Mouse (Mus musculus) kidney, postnatal 0 days (tissue): ENCODE measurements at regions not wholly inside any gene's neighbourhood (a gene's known extent, or its start where the extent isn't known, plus 50 kb on each side); places are given as distances from the start of the nearest gene placed in this dataset.
"Not testable (repeated sequence)": the region's sequence is repeated elsewhere in the genome, so short reads cannot be mapped to it uniquely, and the experiment has no call there.

ENCODE experiments used
- ATAC-seq: fragments of 200-750 bp; cut with Nextera tagmentation; replicated peaks from 2 replicates; pipeline ENCODE4 v1.8.0; 2017; ENCODE audit warnings: low read depth, moderate number of reproducible peaks, moderate TSS enrichment, moderate library complexity; ENCODE audit not compliant: low FRiP score
- DNase-seq: peaks from one replicate; pipeline ENCODE4 v3.0.0-alpha.2; 2016; ENCODE audit warnings: low spot score
- H3K27ac ChIP-seq: fragments of 300-500 bp; sonication (generic); 2 replicates; pipeline ENCODE4 v1.5.1; 2014; ENCODE audit warnings: mild to moderate bottlenecking
- H3K27me3 ChIP-seq: fragments of 300-500 bp; sonication (generic); 2 replicates; pipeline ENCODE4 v1.6.1; 2014; ENCODE audit warnings: low read length, mixed read lengths; ENCODE audit not compliant: insufficient read depth
- H3K36me3 ChIP-seq: fragments of 300-500 bp; sonication (generic); 2 replicates; pipeline ENCODE4 v1.6.1; 2014; ENCODE audit warnings: low read length, mixed read lengths; ENCODE audit not compliant: insufficient read depth
- H3K4me1 ChIP-seq: fragments of 300-500 bp; sonication (generic); replicated peaks from 2 replicates; pipeline ENCODE4 v1.6.1; 2014; ENCODE audit warnings: antibody characterized with exemption, low read length, mixed read lengths; ENCODE audit not compliant: insufficient read depth
- H3K4me2 ChIP-seq: fragments of 300-500 bp; sonication (generic); 2 replicates; pipeline ENCODE4 v1.6.1; 2014; ENCODE audit warnings: mild to moderate bottlenecking, low read length, moderate library complexity, mixed read lengths
- H3K4me3 ChIP-seq: fragments of 300-500 bp; sonication (generic); replicated peaks from 2 replicates; pipeline ENCODE4 v1.5.1; 2014; ENCODE audit warnings: low read depth, low read length
- H3K9ac ChIP-seq: fragments of 300-500 bp; sonication (generic); 2 replicates; pipeline ENCODE4 v1.6.1; 2014; ENCODE audit warnings: low read depth, low read length
- H3K9me3 ChIP-seq: fragments of 300-500 bp; sonication (generic); replicated peaks from 2 replicates; pipeline ENCODE4 v1.6.1; 2016; ENCODE audit warnings: low read length, inconsistent platforms, mixed read lengths
- CTCF ChIP-seq: IDR thresholded peaks from 2 replicates; pipeline ENCODE4 v1.5.1; 2016; ENCODE audit warnings: antibody characterized with exemption, low read depth, mild to moderate bottlenecking, moderate library complexity
- WGBS: fragments of 180-500 bp; shearing (Covaris S2); extraction: QIAGEN DNeasy Blood & Tissue Kit; methylation state at CpG from one replicate; pipeline ENCODE4 v1.1.7; 2014; 5-methylcytosine and 5-hydroxymethylcytosine counted together

DNA sequence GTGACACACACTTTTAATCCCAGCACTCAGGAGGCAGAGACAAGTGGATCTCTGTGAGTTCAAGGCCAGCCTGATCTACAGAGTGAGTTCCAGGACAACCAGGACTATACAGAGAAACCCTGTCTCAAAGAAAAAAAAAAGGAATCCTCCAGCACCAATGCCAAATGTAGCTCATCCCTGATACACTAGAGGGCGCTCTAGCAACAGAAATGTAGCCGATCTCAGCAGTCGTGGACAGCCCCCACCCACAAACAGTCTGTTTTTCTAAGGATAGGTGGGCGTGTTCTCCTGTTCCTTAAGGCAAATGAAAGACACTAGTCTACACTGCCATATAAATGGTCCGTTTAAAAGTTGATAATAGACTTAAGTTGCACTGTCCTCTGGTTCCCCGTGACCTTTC is 2447.9 kb upstream of the Gm8797 start:
- not testable (repeated sequence) for H3K9me3 ChIP-seq, H3K27me3 ChIP-seq, H3K9ac ChIP-seq, H3K4me3 ChIP-seq, H3K4me1 ChIP-seq, H3K36me3 ChIP-seq, H3K27ac ChIP-seq, H3K4me2 ChIP-seq, DNase-seq
- 0 out of 2 replicates have a peak, but pooled peaks have one; percentile 43 for ATAC-seq
- TF ChIP-seq CTCF, result peak; percentile 27; the same call in 1 of the 2 replicates
- 18% methylated on average over 6 of the region's 6 CpGs for whole genome bisulfite sequencing

DNA sequence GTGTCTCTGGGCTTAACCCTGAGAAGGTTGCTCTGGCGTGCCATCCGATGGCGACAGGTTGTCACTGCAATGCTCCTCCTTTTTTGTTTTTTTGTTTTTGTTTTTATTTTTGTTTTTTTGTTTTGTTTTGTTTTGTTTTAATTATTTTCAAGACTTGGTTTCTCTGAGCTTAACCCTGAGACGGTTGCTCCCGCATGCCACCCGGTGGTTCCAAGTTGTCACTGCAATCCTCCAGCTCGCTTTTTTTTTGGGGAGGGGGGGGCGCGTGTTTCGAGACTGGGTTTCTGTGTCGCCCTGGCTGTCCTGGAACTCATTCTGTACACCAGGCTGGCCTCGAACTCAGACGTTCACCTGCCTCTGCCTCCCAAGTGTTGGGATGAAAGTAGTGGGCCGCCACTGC is 2442.1 kb upstream of the Gm8797 start:
- no peak overlapping the region for H3K4me3 ChIP-seq
- H3K4me1 ChIP-seq, result no peaks in the 10 kb centered on the region
- no peak for DNase-seq
- no peak overlapping the region for H3K27ac ChIP-seq
- no peak overlapping the region for H3K9ac ChIP-seq
- no peaks in the 10 kb centered on the region for H3K9me3 ChIP-seq
- no peaks in the 10 kb centered on the region for H3K36me3 ChIP-seq
- H3K27me3 ChIP-seq, result no peaks in the 10 kb centered on the region
- TF ChIP-seq CTCF, result no peak
- WGBS, result 76% methylated on average over 14 of the region's 14 CpGs
- no peak overlapping the region for H3K4me2 ChIP-seq
- no peak for ATAC-seq

DNA sequence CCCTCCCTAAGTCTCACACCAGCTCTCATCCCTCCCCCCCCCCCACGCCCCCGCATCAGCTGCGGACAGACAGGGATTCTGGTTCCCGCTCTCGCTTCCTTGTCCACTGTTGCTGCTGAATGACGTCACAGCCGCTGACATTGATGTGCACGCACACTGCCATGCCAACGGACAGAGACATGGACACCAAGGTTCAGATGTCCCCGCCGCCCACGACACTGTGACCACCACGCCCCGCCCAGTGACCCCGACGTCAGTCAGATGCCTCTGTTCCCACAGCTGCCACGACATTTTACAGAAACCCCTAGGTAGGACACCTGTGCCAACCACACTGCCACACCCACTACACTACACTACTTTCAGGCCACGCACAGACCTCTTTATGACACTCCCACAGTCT is 2441.6 kb upstream of the Gm8797 start:
- Histone ChIP-seq H3K36me3 (no peaks in the 10 kb centered on the region), H3K9ac (no peak overlapping the region), H3K4me1 (no peaks in the 10 kb centered on the region), H3K9me3 (no peaks in the 10 kb centered on the region), H3K27me3 (no peaks in the 10 kb centered on the region), H3K4me2 (no peak overlapping the region), H3K4me3 (no peak overlapping the region), H3K27ac (no peak overlapping the region)
- DNase-seq (no peak), ATAC-seq (peak; percentile 52; the same call in 1 of the 2 replicates)
- TF ChIP-seq CTCF, result no peak
- WGBS, result 66% methylated on average over 18 of the region's 18 CpGs

DNA sequence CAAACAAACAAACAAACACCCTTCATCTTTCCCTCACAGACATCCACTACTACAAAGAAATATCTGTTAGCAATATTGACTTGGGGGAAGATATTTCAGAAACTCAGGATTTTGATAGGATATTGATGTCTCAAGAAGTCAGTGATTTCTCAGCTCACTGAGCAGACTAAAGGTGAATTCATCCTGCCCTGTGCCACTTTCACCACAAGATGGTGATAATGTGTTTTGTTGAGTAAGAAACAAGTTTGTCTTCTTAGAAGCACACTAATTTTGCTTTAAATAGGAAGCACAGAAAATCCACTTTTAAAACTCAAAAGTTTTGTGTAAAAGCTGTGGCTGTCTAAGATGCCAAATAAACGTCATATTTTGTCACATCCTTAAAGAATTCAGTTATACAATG is 2439.8 kb upstream of the Gm8797 start:
- Histone ChIP-seq H3K4me3 (no peak overlapping the region), H3K9me3 (no peaks in the 10 kb centered on the region), H3K4me2 (no peak overlapping the region), H3K36me3 (no peaks in the 10 kb centered on the region), H3K27ac (no peak overlapping the region), H3K4me1 (no peaks in the 10 kb centered on the region), H3K27me3 (no peaks in the 10 kb centered on the region), H3K9ac (no peak overlapping the region)
- no peak for ATAC-seq
- 39% methylated on average over 1 of the region's 1 CpGs for WGBS
- DNase-seq, result no peak
- TF ChIP-seq CTCF, result peak; percentile 35; the same call in 1 of the 2 replicates

DNA sequence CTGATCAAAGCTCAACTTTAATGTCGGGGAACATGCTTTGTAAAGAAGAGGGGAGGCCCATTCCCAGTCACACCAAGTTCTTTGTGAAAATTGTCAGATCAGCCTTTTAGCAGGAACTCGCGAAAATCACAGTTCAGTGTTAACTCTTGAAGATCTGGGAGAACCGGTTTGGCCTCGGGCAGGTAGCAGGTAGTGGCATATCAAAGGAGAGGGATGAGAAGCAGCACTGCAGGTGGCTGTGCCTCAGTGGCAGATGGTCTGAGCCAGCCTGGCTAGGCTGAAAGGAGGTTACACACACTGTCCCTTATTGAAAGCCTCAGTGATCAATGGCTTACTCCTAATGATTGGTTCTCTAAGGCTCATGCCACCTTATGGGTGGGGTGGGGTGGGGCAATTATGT is 2401.0 kb upstream of the Gm8797 start:
- H3K4me2 ChIP-seq, result no peak overlapping the region
- no peak for TF ChIP-seq CTCF
- H3K27ac ChIP-seq, result no peak overlapping the region
- H3K4me3 ChIP-seq, result no peak overlapping the region
- ATAC-seq (no peak), DNase-seq (no peak)
- H3K36me3 ChIP-seq, result no peaks in the 10 kb centered on the region
- no peaks in the 10 kb centered on the region for H3K4me1 ChIP-seq
- H3K9me3 ChIP-seq, result no peaks in the 10 kb centered on the region
- WGBS, result 16% methylated on average over 5 of the region's 5 CpGs
- no peak overlapping the region for H3K9ac ChIP-seq
- H3K27me3 ChIP-seq, result no peaks in the 10 kb centered on the region

DNA sequence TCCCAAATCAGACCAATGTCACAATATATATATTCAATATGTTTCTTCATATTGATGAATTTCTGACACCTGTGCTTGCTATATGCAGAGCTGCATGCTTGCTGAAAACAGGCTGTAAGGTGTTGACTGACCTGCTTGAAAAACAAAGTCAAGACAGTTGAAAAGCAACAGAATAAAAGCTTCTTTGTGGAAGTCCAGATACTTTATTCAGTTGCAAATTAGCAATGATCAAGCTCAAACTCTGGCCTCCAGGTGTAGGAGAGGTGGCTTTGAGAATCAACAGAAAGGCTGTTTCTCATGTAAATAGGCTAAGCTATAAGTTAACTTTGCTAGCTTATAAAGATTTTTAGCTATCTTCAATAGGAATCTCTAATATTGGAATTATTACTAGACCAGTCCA is 2379.7 kb upstream of the Gm8797 start:
- not testable (repeated sequence) for H3K27me3 ChIP-seq, H3K27ac ChIP-seq, DNase-seq, H3K4me2 ChIP-seq, H3K9ac ChIP-seq, H3K4me1 ChIP-seq, H3K36me3 ChIP-seq, H3K9me3 ChIP-seq, H3K4me3 ChIP-seq, ATAC-seq

DNA sequence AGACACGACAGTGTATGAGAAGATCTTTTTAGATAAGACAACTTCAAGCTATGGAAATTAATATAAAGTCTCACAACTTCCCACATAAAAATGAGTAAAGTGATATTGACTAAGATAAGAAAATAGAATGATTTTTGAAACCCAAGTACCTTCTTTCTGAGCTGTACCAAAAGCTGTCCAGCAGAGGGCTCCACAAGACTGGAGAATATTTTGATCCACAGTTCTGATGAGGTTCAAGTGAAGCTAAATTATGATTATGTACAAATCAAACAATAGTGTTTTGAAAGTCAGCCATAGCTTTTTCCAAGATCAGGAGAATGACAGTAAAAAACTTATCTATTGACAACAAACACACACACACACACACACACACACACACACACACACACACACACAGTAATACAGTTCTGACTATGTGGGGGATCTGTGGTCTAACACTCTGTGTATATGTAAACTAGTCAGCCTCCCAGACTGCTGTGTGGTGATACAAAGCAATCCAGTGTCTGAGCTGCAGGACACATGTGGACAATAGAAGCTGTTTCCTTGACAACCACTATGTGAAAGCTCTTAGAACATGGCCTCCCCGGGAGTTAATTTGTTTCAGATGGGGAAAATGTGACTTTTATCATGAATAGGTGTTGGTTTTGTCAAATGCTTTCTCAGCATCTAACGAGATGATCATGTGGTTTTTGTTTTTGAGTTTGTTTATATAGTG is 2362.4 kb upstream of the Gm8797 start:
- Histone ChIP-seq H3K9ac (no peak overlapping the region), H3K27ac (no peak overlapping the region), H3K27me3 (no peaks in the 10 kb centered on the region), H3K4me3 (no peak overlapping the region), H3K4me1 (no peaks in the 10 kb centered on the region), H3K36me3 (no peaks in the 10 kb centered on the region), H3K9me3 (no peaks in the 10 kb centered on the region), H3K4me2 (no peak overlapping the region)
- 56% methylated on average over 3 of the region's 3 CpGs for WGBS
- no peak for ATAC-seq
- DNase-seq, result no peak
- peak; percentile 33; the same call in 1 of the 2 replicates for TF ChIP-seq CTCF
